9 mouse cellular contexts compared by ENCODE assay signal in the genomic region with DNA sequence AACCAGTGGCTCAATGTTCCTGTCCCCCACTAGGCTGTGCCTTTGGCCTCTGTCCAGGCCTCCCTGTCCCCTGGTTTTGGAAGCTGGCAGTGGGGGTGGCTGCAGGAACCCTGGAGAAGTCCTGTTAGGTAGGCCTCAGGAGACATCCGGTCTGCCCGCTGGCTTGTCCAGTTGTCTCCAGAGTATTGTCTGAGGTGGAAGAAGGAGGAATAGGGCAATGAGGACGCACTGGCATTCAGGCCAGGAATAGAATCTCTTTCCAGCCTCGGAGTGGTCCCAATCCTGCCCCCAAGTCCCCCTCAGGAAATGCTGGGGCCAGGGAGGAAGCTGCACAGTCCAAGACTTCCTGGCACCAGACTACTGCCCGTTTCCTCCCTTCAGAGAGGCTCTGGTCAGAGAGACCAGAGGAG. TPM values are rescaled to one million over a fixed set of nuclear protein-coding genes. Genes with fewer than 3 reads are reported as not detected.
DNase-seq lines count a peak whose midpoint lies in the region; ATAC-seq lines count a peak whose summit lies in the region.
"Had no signal": no experiment of that assay in that cellular context is flagged by ENCODE, and none has a peak within 500 bp of the region (broad histone marks: within the 10 kb centered on the region; RNA-seq: fewer than 3 reads in every experiment).

No protein-coding gene starts in this region.

- H3K9ac ChIP-seq in hindbrain, embryonic 14.5 days = no peak overlapping the region
- H3K9ac ChIP-seq in limb, embryonic 12.5 days (replicated peaks) = no peak overlapping the region

- peak; percentile 94 for DNase-seq in heart, adult 11 months
- DNase-seq in heart, postnatal 14 days = no peak
- no peak for DNase-seq in hindbrain, embryonic 14.5 days (ENCODE audit: low spot score)
- DNase-seq in lung, postnatal 4 days = peak; percentile 65 to 82
- no peak for DNase-seq in urinary bladder, adult 18-20 months (ENCODE audit: low spot score in 2 of 2)
- DNase-seq in ovary, postnatal 10 days (ENCODE audit: low spot score) = no peak

- no peak overlapping the region for H3K4me3 ChIP-seq in hindbrain, embryonic 14.5 days (replicated peaks; ENCODE audit: low read length)
- H3K4me3 ChIP-seq in limb, embryonic 12.5 days (replicated peaks) = no peak overlapping the region

- intact Hi-C loops in heart, postnatal 14 days (cut with DNase I) = no loop called here

- 62% methylated on average over 5 of the region's 5 CpGs for WGBS in hindbrain, embryonic 14.5 days
- WGBS in limb, embryonic 12.5 days = 75% methylated on average over 5 of the region's 5 CpGs

- peaks cover 13% of the 10 kb centered on the region for H3K27me3 ChIP-seq in hindbrain, embryonic 14.5 days (ENCODE audit: control insufficient read depth, insufficient read depth, low read length)
- H3K27me3 ChIP-seq in limb, embryonic 12.5 days = peaks cover 18% of the 10 kb centered on the region

- no peak overlapping the region for H3K4me2 ChIP-seq in hindbrain, embryonic 14.5 days (replicated peaks)
- H3K4me2 ChIP-seq in limb, embryonic 12.5 days = no peak overlapping the region

- no peaks in the 10 kb centered on the region for H3K36me3 ChIP-seq in hindbrain, embryonic 14.5 days (replicated peaks; ENCODE audit: control insufficient read depth, insufficient read depth)
- no peaks in the 10 kb centered on the region for H3K36me3 ChIP-seq in limb, embryonic 12.5 days

- peak; percentile 24; the same call in 1 of the 2 replicates for ATAC-seq in hindbrain, embryonic 14.5 days (ENCODE audit: low FRiP score)
- ATAC-seq in limb, embryonic 12.5 days (ENCODE audit: insufficient number of reproducible peaks, insufficient read depth, low FRiP score, low TSS enrichment, low read depth) = no peak
- ATAC-seq in megakaryocyte-erythroid progenitor cell, adult 5-6 weeks (replicated peaks; ENCODE audit: low FRiP score, low TSS enrichment, poor library complexity, severe bottlenecking) = no peak
- ATAC-seq: midbrain, embryonic 16.5 days had no signal

- H3K27ac ChIP-seq in hindbrain, embryonic 14.5 days = no peak overlapping the region
- H3K27ac ChIP-seq in limb, embryonic 12.5 days = peak overlapping the region; percentile 78

- H3K9me3 ChIP-seq in hindbrain, embryonic 14.5 days (ENCODE audit: control insufficient read depth, low read length) = no peaks in the 10 kb centered on the region
- H3K9me3 ChIP-seq in limb, embryonic 12.5 days = no peaks in the 10 kb centered on the region

- no peaks in the 10 kb centered on the region; the same call in 1 of the 2 replicates for H3K4me1 ChIP-seq in hindbrain, embryonic 14.5 days (replicated peaks; ENCODE audit: control insufficient read depth, insufficient read depth, low read length)
- peaks cover 29% of the 10 kb centered on the region for H3K4me1 ChIP-seq in limb, embryonic 12.5 days (replicated peaks)

RNA-seq across cellular contexts. Expression of gene Slc48a1, which starts 4.4 kb away (rescaled TPM):
- total RNA-seq in heart, postnatal 14 days (2021) = 10 to 100 TPM; 78.3 to 78.9 TPM
- polyA plus RNA-seq in hindbrain, embryonic 14.5 days (2014; fragmentation: Nextera tagmentation; extraction: Ambion mirVana) = 92.6 and 101 TPM in 2 replicates
- polyA plus RNA-seq in limb, embryonic 12.5 days (2016; fragmentation: Nextera tagmentation; extraction: Ambion mirVana) = 34.2 and 36.6 TPM in 2 replicates
- total RNA-seq in megakaryocyte-erythroid progenitor cell, adult 5-6 weeks (2014; fragmentation: Nextera tagmentation) = 91.5 and 112 TPM in 2 replicates
- total RNA-seq in megakaryocyte-erythroid progenitor cell, adult 5-6 weeks (2017) = 53.7 and 72.6 TPM in 2 replicates

RNA-seq across cellular contexts. Expression of gene Rapgef3, which starts 6.2 kb away (rescaled TPM):
- total RNA-seq in heart, postnatal 14 days (2021) = 10 to 100 TPM; 32.7 to 34.3 TPM
- 7.3 and 9.6 TPM in 2 replicates for polyA plus RNA-seq in hindbrain, embryonic 14.5 days (2014; fragmentation: Nextera tagmentation; extraction: Ambion mirVana)
- polyA plus RNA-seq in limb, embryonic 12.5 days (2016; fragmentation: Nextera tagmentation; extraction: Ambion mirVana) = 10.1 and 11.1 TPM in 2 replicates
- 12.0 and 13.1 TPM in 2 replicates for total RNA-seq in megakaryocyte-erythroid progenitor cell, adult 5-6 weeks (2014; fragmentation: Nextera tagmentation)
- total RNA-seq in megakaryocyte-erythroid progenitor cell, adult 5-6 weeks (2017) = 6.8 and 8.2 TPM in 2 replicates

RNA-seq across cellular contexts. Expression of gene Endou, which starts 42.8 kb away (rescaled TPM):
- 1 to 10 TPM; 1.8 to 4.9 TPM for total RNA-seq in heart, postnatal 14 days (2021)
- 0.20 and 0.31 TPM in 2 replicates for polyA plus RNA-seq in hindbrain, embryonic 14.5 days (2014; fragmentation: Nextera tagmentation; extraction: Ambion mirVana)
- polyA plus RNA-seq in limb, embryonic 12.5 days (2016; fragmentation: Nextera tagmentation; extraction: Ambion mirVana) = 0.14 and 0.23 TPM in 2 replicates
- total RNA-seq in megakaryocyte-erythroid progenitor cell, adult 5-6 weeks (2014; fragmentation: Nextera tagmentation) = 0.87 TPM in 1 of 2 replicates, not detected in the other
- total RNA-seq in megakaryocyte-erythroid progenitor cell, adult 5-6 weeks (2017) = not detected in 2 replicates

Comparison
In these comparisons a context has a peak if more than half of its experiments do, and no peak if none do; other contexts are left out.
1. DNase-seq: peak in heart, adult 11 months (single experiment) and lung, postnatal 4 days (2 of 2); none in heart, postnatal 14 days (0 of 2), hindbrain, embryonic 14.5 days (single experiment), urinary bladder, adult 18-20 months (0 of 2) and ovary, postnatal 10 days (single experiment).